Mouse (Mus musculus): ENCODE measurements at regions not wholly inside any gene's neighbourhood (a gene's known extent, or its start where the extent isn't known, plus 50 kb on each side); places are given as distances from the start of the nearest gene placed in this dataset.
A peak's percentile ranks its signal among the peaks of the same experiment; 100 is the strongest.

DNA sequence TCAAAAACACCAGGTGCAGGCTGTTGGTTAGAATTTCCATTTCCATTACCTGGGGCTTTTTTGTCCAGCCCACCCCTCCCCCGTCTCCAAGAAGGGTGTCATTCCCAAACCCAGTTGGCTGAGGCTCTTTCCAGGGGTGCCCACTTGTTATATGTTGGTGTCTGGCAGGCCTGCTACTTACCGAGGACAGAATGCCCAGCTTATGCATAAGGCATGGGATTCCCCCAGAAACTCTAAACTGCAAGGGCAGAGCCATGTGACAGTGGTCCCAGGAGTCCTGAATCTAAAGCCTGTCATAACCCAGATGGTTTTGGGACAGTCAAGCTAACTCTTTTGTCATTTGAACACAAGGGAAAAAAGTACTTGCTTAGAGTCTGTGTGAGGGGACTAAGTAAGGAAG is 69.6 kb upstream of the Id2 start:
- WGBS = 71% methylated on average over 2 of the region's 2 CpGs
- Histone ChIP-seq H3K27me3 (ENCODE audit: control insufficient read depth, insufficient read depth, low read length) (no peaks in the 10 kb centered on the region), H3K27ac (ENCODE audit: insufficient read depth, low read length) (no peak overlapping the region), H3K4me1 (ENCODE audit: control insufficient read depth, insufficient read depth, low read length) (no peaks in the 10 kb centered on the region; the same call in 1 of the 2 replicates), H3K4me3 (replicated peaks; ENCODE audit: insufficient read depth, low read depth, low read length) (no peak overlapping the region)
- TF ChIP-seq CTCF (IDR thresholded peaks at IDR 0.05; ENCODE audit: borderline replicate concordance, insufficient read depth, low read depth, low read length) (no peak), POLR2A (IDR thresholded peaks at IDR 0.05; ENCODE audit: borderline replicate concordance, insufficient read depth, low read length) (no peak)
- no peak for DNase-seq

DNA sequence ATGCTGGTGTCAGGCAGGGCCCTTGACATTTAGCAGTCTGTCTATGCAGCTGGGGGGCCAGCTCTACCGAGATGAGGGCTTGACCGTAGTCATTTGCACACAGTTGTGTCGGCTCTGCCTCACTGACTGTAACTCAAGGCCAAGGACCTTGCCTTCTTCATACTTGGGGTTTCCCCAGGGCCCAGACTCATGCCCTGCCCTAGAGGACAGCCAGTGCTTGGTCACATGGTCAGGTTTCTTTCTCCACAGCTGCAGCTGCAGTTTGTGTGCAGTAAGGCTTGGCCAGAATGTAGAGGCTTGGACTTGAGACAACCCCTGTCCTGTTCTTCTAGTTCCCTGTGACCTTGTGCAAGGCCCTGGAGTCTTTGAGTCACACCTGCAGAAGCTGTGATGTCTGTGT is 68.7 kb upstream of the Id2 start:
- WGBS = 94% methylated on average over 3 of the region's 3 CpGs
- TF ChIP-seq POLR2A (IDR thresholded peaks at IDR 0.05; ENCODE audit: borderline replicate concordance, insufficient read depth, low read length) = no peak
- TF ChIP-seq CTCF (IDR thresholded peaks at IDR 0.05; ENCODE audit: borderline replicate concordance, insufficient read depth, low read depth, low read length) = no peak
- no peaks in the 10 kb centered on the region for H3K27me3 ChIP-seq (ENCODE audit: control insufficient read depth, insufficient read depth, low read length)

DNA sequence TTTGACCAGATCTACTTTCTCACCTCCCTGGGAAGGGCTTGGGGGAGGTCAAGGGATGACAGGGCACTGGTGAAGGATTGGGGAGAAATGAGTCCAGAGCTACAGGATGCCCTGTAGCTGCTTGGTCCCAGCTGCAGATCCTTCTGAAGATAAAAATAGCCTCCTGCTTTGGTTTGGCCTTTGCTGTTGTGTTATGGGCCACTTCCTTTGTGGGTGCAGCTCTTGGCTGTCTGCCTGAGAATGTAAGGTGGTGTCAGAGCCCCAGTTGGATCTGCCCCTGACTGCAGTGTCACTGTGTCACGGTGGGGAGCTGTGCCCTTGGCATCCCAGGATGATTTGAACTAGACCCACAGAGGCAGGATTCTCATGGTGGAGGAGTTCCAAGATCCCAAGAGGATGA is 67.8 kb upstream of the Id2 start:
- Histone ChIP-seq H3K4me1 (ENCODE audit: control insufficient read depth, insufficient read depth, low read length) (no peaks in the 10 kb centered on the region; the same call in 1 of the 2 replicates), H3K4me3 (replicated peaks; ENCODE audit: insufficient read depth, low read depth, low read length) (no peak overlapping the region), H3K27me3 (ENCODE audit: control insufficient read depth, insufficient read depth, low read length) (no peaks in the 10 kb centered on the region), H3K27ac (ENCODE audit: insufficient read depth, low read length) (no peak overlapping the region)
- WGBS = 85% methylated on average over 1 of the region's 1 CpGs
- no peak for DNase-seq
- no peak for TF ChIP-seq CTCF (IDR thresholded peaks at IDR 0.05; ENCODE audit: borderline replicate concordance, insufficient read depth, low read depth, low read length)
- TF ChIP-seq POLR2A (IDR thresholded peaks at IDR 0.05; ENCODE audit: borderline replicate concordance, insufficient read depth, low read length) = no peak

More for the DNA sequence above, 68.7 kb upstream of the Id2 start:
- H3K4me1 ChIP-seq (ENCODE audit: control insufficient read depth, insufficient read depth, low read length) = no peaks in the 10 kb centered on the region; the same call in 1 of the 2 replicates
- H3K27ac ChIP-seq (ENCODE audit: insufficient read depth, low read length) = no peak overlapping the region
- H3K4me3 ChIP-seq (replicated peaks; ENCODE audit: insufficient read depth, low read depth, low read length) = no peak overlapping the region
- no peak for DNase-seq

DNA sequence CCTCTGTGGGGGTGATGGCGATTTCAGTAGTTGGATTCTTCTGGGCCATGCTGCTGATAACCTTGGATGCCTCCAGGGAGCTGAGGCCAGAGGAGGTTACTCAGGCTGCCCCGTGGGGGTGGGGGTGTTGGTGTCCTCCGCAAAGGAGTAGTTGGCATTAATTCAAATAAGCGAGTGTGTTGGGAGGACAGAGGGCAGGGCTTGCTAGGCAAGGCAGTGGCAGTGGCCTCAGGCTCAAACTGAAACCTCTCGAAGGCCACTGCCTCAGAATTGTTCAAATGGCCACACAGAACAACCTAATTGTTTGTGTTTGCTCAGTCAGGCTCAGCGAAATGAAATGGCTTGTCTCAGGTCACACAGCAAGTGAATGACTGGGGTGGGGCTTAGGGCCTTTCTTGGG is 66.6 kb upstream of the Id2 start:
- Histone ChIP-seq H3K27me3 (ENCODE audit: control insufficient read depth, insufficient read depth, low read length) (no peaks in the 10 kb centered on the region), H3K4me1 (ENCODE audit: control insufficient read depth, insufficient read depth, low read length) (no peaks in the 10 kb centered on the region; the same call in 1 of the 2 replicates), H3K27ac (ENCODE audit: insufficient read depth, low read length) (no peak overlapping the region), H3K4me3 (replicated peaks; ENCODE audit: insufficient read depth, low read depth, low read length) (no peak overlapping the region)
- WGBS = 33% methylated on average over 6 of the region's 6 CpGs
- TF ChIP-seq CTCF (IDR thresholded peaks at IDR 0.05; ENCODE audit: borderline replicate concordance, insufficient read depth, low read depth, low read length) (no peak), POLR2A (IDR thresholded peaks at IDR 0.05; ENCODE audit: borderline replicate concordance, insufficient read depth, low read length) (no peak)
- DNase-seq = no peak

DNA sequence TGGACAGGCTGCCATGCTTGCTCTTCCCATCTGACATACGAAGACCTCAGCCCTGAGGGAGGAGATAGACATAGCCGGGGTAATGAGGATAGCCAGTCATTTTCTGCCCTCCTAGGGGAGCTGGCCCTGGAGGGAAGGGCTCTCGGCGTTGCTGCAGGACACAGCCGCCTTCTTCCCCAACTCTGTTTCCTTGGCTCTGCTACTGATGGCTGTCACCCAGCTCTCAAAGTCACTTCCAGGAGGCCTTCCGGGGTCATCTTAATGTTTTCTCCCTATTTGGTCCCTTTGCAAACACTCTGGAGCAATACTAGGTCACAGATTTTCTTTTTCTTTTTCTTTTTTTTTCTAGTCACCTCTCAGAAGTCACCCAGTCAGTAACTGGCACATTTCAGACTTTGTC is 65.9 kb upstream of the Id2 start:
- Histone ChIP-seq H3K27ac (ENCODE audit: insufficient read depth, low read length) (peak overlapping the region; percentile 41; the same call in 1 of the 2 replicates), H3K4me1 (ENCODE audit: control insufficient read depth, insufficient read depth, low read length) (no peaks in the 10 kb centered on the region; the same call in 1 of the 2 replicates), H3K4me3 (replicated peaks; ENCODE audit: insufficient read depth, low read depth, low read length) (no peak overlapping the region), H3K27me3 (ENCODE audit: control insufficient read depth, insufficient read depth, low read length) (no peaks in the 10 kb centered on the region)
- 64% methylated on average over 6 of the region's 6 CpGs for WGBS
- TF ChIP-seq CTCF (IDR thresholded peaks at IDR 0.05; ENCODE audit: borderline replicate concordance, insufficient read depth, low read depth, low read length) (no peak), POLR2A (IDR thresholded peaks at IDR 0.05; ENCODE audit: borderline replicate concordance, insufficient read depth, low read length) (no peak)
- no peak for DNase-seq

DNA sequence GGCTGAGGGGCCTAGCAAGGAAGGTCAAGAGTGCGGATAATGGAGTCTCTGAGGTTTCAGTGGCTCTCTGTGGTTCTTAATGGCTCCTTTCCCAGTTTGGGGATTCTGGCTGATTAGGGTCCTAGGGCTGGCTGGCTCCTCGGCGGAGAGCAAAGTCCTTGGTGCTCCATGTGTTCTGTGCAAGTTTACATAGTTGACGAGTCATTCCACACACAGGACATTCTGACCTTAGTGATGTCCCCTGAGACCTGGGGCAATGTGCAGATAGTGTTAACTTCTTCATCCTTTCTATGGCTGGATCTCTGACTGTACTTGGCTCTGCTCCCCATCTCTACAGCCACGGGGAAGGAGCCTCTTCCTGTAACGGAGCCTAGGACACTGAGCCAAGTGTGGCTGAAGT is 65.0 kb upstream of the Id2 start:
- WGBS = 44% methylated on average over 6 of the region's 6 CpGs
- no peak for DNase-seq
- H3K4me1 ChIP-seq (ENCODE audit: control insufficient read depth, insufficient read depth, low read length) = no peaks in the 10 kb centered on the region
- H3K27me3 ChIP-seq (ENCODE audit: control insufficient read depth, insufficient read depth, low read length) = no peaks in the 10 kb centered on the region
- no peak overlapping the region for H3K4me3 ChIP-seq (replicated peaks; ENCODE audit: insufficient read depth, low read depth, low read length)
- TF ChIP-seq POLR2A (IDR thresholded peaks at IDR 0.05; ENCODE audit: borderline replicate concordance, insufficient read depth, low read length) (no peak), CTCF (IDR thresholded peaks at IDR 0.05; ENCODE audit: borderline replicate concordance, insufficient read depth, low read depth, low read length) (no peak)
- no peak overlapping the region for H3K27ac ChIP-seq (ENCODE audit: insufficient read depth, low read length)

DNA sequence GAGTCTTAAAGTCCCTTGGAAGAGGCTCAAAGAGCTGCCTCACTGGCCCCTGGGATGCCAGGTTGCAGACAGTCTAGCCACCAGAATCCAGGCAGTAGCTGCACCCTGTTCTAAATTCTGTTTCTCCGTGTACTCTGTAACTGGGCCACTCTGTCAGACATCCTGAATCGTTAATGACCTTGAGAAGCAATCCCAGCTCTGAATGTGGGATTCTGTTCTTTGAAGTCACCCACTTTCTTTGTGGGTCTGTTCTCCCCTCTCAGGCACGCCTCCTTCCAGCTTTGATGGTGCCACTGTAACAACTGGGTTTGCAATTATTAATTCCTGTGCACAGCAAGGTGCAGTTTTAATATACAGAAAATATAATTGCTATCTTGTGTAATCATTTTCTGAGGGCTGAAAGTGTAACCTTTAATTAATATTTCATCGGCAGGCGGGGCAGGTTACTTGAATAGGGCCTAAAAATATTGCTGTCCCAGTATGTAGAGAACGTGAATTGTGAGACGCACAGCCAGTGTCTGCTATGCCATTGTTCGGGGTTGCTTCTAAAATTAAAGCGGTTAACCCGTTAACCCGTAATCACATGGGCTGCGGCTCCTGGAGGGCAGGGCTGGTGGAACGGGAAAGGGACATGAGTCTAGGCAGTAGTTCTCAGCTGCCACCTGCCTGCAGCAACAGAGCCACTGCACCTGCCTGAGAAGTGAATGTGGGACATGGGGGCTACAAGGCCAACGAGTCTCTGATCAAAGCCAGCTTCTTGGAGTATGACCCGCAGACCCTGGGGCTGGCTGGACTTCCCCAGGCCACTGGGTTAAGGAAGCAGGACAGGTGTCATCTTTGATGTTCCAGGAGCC is 64.3 kb upstream of the Id2 start:
- no peak overlapping the region for H3K4me3 ChIP-seq (replicated peaks; ENCODE audit: insufficient read depth, low read depth, low read length)
- DNase-seq = peak in 1 of 2 experiments; percentile 34
- no peak overlapping the region for H3K27ac ChIP-seq (ENCODE audit: insufficient read depth, low read length)
- no peaks in the 10 kb centered on the region for H3K4me1 ChIP-seq (ENCODE audit: control insufficient read depth, insufficient read depth, low read length)
- no peaks in the 10 kb centered on the region for H3K27me3 ChIP-seq (ENCODE audit: control insufficient read depth, insufficient read depth, low read length)
- WGBS = 75% methylated on average over 15 of the region's 15 CpGs
- TF ChIP-seq POLR2A (IDR thresholded peaks at IDR 0.05; ENCODE audit: borderline replicate concordance, insufficient read depth, low read length) = no peak
- TF ChIP-seq CTCF (IDR thresholded peaks at IDR 0.05; ENCODE audit: borderline replicate concordance, insufficient read depth, low read depth, low read length) = no peak

DNA sequence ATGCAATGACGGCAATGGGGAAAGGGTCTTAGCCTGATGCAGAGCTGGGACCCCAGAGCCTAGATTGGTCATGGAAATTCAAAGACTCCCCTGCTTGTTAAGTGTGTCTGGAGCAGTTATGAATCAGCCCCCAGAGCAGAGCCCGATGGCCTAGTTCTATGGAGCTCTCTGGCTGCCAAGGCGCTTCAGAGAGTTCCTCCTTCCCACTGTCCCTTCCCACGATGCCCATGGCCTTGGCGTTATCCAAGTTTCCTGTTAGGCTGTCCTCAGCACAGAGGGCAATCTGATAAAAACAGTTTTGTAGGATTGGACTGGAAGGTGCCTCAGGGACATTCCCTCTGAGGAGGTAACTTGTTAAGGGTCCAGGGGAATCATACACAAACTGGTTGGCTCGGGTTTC is 62.2 kb upstream of the Id2 start:
- Histone ChIP-seq H3K27me3 (ENCODE audit: control insufficient read depth, insufficient read depth, low read length) (no peaks in the 10 kb centered on the region), H3K4me1 (ENCODE audit: control insufficient read depth, insufficient read depth, low read length) (no peaks in the 10 kb centered on the region), H3K4me3 (replicated peaks; ENCODE audit: insufficient read depth, low read depth, low read length) (no peak overlapping the region), H3K27ac (ENCODE audit: insufficient read depth, low read length) (no peak overlapping the region)
- TF ChIP-seq POLR2A (IDR thresholded peaks at IDR 0.05; ENCODE audit: borderline replicate concordance, insufficient read depth, low read length) = no peak
- no peak for TF ChIP-seq CTCF (IDR thresholded peaks at IDR 0.05; ENCODE audit: borderline replicate concordance, insufficient read depth, low read depth, low read length)
- no peak for DNase-seq
- WGBS = 81% methylated on average over 6 of the region's 6 CpGs
